Mouse (Mus musculus) mature B cell (primary cell): ENCODE measurements around the gene Pcbp1.

Source experiments
- in situ Hi-C: fragments of 300-500 bp; cut with MboI; formaldehyde crosslinking; loops from 2 replicates; pipeline ENCODE4 v1.14.3; 2019

Pcbp1 gene

DNA sequence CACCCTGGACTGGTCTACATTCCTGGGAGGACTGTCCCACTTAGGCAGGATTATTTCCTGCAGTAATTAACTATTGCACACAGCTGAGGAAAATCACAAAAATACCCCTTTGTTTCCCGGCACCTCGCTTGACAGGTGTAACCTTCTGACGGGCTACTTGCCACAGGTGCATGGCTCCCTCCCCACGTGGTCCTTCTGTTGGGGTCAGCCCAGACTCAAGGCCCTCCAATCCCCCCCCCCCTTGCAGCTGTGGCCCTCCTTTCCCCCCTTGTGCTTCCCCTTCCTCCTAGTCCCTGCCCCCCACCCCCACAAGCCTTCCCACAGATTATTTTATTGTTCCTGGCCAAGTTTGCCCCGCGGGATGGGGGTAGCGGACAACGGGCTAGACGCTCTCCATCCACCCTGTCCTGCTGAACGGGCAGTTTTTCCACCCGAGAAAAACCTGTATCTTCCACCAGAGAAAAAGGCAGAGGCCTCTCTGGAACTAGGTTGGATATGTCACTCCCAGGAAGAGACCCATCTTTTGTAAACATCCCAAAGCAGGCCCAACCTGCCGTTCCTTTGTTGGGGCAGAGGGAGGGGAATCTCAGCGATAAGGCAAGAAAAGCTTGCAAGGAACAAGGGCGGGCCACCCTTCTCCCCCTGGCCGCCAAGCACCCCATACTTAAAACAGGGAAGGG, 2.2 kb downstream of the Pcbp1 start:
- in situ Hi-C loops, result no loop called here

DNA sequence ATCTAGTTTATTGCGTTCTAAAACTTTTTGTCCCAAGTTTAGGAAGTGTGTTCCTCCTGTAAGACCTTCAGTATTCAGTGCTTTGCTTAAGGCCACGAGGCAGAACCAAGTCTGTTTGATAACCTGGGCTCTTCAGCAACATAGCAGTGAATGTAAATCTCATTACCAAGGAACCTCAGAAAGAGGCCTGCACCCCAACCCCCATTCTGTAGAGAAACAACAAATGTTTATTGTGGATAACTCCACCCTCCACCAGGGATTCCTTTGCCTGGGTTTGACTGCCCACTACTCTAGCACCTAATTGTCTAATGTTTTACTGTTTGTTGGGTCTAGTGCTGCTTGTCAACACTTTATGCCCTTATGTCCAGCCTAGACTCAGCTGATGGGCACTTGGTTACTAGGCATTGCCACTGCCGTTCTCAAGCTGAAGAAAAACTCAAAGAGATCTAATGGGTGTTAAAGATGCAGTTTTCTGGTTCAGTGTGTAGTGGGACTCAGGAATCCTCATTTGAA, 2.8 kb downstream of the Pcbp1 start:
- in situ Hi-C loops, result no loop called here

DNA sequence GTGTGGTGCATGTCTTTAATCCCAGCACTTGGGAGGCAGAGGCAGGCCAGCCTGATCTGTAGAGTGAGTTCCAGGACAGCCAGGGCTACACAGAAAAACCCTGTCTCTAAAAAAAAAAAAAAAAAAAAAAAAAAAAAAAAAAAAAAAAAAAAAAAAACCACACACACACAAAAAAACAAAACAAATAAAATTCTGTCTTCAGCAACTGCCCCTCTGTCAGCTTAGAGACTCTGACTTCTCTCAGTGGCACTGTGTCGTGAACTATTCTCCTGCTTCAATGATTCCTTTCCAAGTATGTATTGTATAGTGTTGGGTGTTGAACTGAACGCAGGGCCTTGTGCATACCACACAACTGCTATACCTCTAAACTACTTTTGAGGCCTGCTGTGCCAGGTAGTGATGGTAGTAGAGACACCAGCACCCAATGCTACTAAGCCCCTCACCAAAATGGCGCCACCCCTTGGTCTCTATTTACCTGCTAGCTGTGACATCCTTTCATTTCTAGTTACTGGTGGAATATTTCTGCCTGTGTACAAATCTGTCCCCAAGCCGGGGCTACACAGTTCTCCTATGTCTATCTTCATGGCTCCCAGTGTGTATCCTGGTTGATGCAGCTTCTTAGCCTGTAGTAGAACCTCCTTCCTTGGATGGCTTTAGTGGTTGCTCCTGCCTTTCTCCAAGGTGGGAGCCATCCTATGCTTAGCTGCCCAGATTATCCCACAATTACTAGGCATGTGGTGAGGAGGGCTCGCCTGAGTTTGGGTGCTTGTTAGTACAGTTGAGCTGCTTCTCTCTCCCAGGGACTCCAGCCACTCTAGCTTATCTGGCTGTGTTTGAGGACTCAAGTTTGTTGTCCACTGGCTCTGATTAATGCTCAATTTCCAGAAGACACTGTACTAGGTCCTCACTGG, 3.9 kb downstream of the Pcbp1 start:
- in situ Hi-C loops, result no loop called here

DNA sequence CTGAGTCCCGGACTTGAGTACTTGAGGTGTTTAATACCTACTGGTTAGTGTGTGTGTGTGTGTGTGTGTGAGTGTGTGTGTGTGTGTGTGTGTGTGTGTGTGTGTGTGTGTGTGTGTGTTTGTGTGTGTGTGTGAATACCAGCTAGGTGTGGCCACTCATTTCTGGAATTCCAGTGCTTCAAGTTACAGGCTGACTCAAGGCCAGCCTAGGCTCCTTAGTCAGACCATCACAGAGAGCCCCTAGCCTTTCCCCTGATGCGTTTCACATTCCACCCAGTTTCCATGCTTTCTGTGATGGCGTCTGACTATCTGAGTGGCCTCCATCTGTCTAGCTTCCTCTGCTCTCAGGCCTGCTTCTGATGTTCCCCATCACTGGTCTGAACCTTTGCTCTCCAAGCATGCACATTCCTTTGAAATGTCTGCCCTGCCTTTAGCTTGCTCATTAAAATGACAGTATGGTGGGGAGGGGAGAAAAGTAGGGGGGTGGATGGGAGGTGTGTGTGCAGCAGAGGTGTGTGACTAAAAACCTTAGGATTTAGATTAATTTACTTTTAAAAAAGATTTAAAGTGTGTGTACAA, 6.3 kb downstream of the Pcbp1 start:
- in situ Hi-C loops, result no loop called here

DNA sequence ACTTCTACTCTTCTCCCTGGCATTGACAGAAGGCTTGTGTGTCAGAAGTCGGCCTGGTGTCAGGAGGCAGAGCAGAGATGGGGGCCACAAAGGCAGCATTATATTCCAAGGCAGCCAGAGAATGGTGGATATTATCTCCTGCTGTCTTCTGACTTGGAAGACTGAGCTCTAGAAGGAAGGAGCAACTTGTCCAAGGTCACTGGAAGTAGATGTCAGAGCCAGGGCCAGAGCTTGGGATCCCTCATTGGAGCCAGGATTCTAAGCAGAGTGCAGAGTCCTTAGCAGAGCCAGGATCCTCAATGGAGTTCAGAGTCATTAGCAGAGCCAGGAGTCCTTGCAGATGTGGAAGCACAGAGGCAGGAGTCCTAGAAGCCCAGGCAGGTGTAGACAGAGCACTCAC, 10.1 kb downstream of the Pcbp1 start:
- in situ Hi-C loops, result no loop called here

DNA sequence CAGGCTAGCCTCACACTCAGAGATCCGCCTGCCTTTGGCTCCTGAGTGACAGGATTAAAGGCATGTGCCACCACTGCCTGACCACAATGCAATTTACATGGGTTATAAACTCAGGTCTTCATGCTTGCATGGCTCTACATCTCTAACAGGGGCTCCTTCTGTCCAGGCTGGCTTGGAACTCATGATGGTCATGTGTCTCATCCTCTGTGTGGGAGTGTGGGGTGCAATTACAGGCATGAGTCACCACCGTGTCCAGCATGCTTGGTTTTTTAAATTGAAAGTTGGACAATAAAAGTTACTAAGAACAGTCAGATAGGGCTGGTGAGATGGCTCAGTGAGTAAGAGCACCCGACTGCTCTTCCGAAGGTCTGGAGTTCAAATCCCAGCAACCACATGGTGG, 12.8 kb downstream of the Pcbp1 start:
- in situ Hi-C loops, result no loop called here

DNA sequence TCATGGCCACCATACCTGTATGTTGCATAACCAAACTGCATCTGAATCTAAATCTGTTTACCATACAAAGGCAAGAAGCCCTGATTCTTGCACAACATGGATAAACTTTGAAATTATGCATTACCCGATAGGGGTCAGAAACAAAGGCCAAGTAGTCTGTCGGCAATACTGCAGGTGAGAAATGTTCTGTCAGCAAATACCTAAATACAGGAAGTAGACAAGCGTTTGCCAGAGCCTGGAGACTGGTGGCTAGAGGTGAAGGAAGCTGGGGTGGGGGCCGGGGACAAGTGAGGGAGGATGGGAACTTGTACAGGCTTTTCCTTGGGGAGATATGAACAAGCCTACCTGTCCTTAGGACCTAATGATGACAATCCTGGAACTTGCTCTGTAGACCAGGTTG, 15.1 kb downstream of the Pcbp1 start:
- in situ Hi-C loops, result no loop called here

DNA sequence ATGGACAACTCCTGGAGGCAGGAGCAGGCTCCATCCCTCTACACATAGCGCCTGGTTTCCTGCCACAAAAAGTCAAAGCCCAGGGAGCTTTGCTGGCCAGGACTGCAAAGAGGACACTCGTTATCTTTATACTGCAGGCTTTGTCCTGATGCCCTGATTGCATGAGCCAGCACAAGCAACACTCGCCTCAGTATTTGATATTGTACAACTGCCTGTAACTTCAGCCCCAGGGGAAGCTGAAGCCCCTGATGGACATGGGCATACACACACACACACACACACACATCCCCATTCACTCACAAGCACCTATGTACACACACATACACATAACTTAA, 16.3 kb downstream of the Pcbp1 start:
- in situ Hi-C loops, result no loop called here

DNA sequence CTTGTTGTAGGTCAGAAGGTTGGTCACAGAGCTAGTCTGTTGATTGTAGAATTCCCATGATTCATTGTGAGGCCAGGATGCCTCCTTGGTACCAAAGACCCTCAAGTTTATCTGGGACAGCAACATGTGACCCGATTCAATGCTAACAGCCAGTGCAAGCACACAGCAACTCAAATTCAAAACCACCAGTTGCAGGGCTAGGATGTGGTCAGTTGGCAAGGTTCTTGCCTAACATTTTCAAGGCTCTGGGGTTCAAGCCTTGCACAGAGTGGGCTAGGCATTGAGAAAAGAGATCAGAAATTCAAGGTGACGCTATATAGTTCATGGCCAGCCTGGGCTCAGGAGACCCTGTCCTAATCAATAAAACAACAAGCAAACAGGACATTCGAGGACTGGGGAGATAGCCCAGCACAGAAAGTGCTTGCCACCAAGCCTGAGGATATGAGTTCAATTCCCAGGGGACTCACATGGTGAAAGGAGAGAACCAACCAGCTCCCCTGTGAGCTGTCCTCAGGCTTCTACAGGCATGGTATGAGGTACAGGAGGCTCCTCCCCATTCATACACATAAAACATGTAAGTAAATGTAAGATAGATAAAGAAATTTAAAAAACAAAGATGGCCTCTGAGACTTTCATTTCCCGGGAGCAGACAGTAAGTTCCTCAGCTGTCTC, 16.8 kb downstream of the Pcbp1 start:
- in situ Hi-C loops, result no loop called here

DNA sequence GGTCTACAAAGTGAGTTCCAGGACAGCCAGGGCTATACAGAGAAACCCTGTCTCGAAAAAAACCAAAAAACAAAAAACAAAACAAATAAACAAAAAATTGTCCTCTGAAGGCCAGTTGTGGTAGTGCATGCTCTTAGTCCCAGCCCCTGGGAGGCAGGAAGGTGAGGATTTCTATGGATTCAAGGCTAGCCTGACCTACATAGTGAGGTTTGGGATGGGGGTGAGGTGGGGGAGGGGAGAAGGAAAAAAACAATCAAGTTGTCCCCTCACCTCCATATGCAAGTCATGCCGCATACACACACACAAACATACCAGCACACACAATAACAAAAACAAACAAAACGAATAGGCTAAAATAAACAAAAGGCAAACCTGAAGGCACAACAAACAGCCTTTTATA, 17.4 kb downstream of the Pcbp1 start:
- in situ Hi-C loops, result no loop called here

DNA sequence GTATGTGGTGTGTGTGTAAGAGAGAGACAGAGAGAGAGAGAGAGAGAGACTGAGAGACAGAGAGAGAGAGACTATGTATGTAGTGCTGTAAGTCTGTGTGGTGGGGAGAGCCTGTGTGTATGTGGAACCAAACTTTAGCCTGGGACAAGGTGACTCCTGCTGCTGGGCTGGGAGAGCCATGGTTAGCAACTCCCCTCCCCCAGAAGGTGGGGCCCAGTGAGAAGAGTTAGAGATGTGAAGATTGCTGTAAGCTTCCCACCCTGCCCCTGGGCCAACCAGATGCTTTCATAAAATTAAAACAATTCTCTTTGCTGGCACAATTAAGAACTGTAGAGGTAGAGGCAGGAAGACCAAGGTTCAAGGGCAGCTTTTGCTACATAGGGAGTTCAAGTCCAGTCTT, 19.0 kb downstream of the Pcbp1 start:
- in situ Hi-C loops, result no loop called here

DNA sequence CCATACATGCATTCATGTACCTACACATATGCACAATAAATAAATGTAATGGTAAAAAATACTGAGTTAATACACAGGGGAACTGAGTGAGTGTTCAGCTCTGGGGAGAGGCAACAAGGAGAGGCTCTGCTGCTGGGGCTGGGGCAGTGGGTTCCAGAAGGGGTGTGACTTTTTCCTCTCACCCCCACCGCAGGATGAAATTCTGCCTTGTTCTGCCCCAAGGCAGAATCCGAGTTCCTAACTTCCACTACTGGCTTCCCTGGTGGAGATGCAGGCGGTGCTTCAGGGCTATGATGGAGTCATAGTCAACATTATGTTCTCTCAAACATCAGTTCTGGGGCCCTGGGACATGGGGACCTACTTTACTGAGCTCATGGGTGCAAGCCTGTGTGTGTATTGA, 19.8 kb downstream of the Pcbp1 start:
- in situ Hi-C loops, result no loop called here

DNA sequence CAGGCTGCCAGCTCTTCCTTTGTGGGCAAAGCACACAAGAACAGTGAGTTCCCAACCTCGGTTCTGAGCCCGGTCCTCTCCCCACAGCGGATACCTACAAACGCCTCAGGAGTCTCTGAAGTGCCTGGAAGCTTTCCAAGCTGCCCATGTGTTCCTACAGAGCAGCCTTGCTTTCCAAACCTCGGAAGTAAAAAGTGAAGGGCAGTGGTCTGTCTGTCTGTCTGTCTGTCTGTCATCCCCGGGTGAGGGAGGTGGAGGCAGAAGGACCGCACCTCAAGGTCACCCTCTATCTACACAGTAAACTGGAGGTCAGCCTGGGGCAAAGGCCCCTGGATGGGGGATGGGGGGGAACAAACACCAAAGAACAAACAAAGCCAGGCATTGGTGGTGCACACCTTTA, 20.4 kb downstream of the Pcbp1 start:
- in situ Hi-C loops, result no loop called here

DNA sequence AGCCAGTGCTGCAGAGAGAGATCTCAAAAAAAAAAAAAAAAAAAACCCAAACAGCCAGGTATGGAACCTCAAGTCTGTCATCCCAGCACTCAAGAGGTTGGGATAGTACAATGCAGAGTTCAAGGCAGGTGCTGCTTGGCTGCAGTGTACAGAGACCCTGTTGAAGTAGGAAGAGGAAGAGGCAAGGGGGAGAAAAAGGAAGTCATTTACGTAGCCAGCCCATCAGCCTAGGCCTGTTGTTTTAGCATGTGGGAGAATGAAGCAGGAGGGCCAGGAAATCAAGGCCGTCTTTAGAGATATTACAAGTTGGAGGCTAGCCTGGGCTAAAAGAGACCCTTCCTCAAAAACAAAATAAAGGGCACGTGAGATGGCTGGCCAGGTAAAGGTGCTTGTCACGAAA, 22.6 kb downstream of the Pcbp1 start:
- in situ Hi-C loops, result no loop called here

DNA sequence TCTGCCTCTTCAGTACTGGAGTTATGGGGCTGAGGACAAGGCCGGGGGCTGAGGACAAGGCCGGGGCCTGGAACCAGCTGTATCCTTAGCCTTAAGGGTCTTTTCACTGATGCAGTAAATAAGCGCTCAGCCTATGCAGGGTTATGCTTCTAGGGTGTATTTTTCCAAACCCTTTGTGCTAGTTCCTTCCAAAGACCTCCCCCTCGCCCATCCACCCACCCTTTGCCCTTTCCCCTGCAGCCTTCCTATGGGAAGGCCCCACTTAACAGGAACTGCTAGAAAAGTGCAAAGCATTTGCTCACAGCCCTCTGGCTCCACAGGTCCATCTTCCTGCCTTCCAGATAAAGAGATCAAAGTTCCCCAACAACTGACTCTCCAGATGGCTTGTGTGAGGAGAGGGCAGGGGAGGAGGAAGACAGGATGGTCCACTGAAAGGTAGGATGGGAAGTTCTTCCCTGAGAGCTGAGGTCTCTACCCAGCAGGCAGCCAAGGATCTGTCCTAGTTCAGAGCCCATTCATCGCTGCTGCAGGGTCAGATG, 26.5 kb downstream of the Pcbp1 start:
- in situ Hi-C loops, result no loop called here

DNA sequence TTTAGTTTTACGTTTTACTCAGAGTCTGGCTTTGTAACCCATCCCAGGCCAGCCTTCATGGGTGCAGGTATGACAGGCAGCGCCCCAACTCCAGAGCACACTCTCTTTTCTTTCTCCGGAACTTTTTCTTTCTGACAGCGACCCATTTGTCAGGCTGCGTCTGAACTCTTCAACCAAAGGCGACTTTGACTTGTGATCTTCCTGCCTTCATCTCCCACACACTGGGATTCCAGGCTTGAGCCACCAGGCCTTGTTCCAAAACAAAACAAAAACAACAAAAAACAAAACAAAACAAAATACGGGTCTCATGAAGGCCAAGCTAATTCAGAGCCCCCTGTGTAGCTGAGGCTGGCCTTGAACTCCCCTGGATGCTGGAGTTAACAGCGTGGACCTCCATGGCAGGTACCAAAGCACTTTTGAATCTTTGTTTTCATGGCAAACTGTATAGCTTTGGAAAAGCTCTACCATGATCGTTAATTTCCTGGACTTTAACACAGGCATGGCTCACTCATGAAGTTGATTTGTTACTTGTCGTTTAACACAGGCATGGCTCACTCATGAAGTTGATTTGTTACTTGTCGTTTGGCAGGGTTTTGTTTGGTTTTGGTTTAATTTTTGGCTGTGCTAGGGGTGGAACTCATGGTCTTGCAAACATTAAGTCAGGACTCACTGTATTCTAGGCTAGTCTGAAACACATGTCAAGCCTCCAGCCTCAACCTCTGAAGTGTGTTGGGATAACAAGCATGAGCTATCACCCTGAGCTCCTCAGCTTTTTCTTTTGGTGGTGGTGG, 28.0 kb downstream of the Pcbp1 start:
- in situ Hi-C loops, result no loop called here

DNA sequence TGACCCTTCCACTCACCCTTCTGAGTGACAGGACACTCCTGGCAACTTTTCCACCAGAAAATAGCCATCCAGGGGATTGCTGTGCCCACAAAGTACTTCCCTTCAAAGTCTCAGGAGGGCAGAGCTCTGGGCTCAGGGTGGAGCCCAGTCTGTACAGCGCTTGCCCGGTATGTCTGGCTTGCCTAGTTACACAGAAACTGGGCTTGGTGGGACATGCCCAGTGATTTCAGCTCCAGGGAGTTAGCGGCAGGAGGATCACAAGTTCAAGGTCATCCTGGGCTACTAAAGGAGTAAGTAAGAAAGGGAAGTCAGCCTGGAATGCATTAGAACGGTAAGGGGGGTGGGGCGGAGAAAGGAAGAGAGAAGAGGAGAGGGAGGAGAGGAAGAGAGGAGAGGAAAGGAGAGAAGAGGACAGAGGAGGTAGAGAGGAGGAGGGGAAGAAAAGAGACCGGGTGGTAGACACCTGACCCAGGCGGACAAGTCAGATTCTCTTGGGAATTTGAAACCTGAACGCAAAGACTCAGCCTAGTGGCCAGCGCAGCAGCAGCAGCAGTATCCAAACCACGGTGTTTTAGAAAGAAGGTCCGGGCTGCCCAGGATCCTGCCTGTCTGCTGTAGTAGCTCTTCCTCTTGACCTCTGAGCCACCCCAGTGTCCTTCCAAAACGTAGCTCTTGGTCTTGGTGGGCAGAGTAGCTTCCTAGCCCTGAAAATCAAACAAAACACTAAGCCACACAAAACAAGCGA, 28.9 kb downstream of the Pcbp1 start:
- in situ Hi-C loops, result no loop called here

DNA sequence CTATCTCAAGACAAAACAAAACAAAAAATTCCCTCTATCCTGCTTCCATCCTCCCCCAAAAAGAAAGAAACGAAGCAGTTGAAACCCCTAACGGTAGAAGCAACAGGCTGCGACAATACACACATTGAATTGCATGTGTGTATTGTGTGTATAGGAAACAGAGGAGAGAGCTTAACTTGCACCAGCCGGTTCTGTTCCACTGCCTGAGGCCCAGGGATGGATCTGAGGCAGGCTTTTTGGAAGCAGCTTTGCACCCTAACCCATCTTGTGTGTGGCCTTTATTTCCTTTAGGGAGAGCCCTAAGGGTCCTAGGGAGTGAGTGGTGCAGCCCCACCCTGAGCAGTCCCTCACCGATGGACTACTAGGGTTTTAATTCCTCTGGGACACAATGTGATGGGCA, 29.5 kb downstream of the Pcbp1 start:
- in situ Hi-C loops, result no loop called here

DNA sequence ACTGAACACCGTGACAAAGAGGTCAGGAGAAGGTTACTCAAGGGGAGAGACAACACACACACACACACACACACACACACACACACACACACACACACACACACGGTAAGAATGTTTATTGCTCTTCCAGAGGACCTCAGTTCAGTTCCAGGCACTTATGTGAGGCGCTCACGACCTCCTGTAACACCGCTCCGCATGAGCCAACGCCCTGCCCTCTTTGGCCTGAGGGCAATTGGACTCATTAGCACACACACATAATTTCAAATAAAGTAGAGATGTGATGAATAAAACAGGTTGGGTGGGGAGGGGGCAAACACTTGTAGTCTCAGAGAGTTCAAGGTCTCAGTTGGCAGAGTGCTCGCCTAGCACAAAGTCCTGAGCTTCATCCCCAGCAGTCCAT, 30.0 kb downstream of the Pcbp1 start:
- in situ Hi-C loops, result no loop called here

DNA sequence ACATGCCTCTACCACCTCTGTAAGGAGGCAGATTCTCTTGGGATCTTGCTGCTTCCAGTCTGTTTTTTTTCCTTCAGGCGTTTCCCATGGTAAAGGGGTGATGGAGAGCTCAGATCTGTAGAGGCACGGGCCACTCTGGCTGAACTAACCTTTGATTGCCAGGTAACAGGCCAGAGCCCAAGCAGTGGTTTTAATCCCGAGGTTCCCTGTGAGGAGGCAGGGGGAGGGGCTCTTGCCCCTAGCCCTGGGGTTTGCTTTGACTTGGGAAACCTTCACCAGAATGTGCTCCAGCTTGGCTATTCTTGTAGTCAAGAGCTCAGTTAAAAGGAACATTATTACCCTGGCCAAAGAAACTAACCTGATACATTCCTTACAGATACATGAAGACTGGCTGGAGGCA, 30.5 kb downstream of the Pcbp1 start:
- in situ Hi-C loops, result no loop called here

DNA sequence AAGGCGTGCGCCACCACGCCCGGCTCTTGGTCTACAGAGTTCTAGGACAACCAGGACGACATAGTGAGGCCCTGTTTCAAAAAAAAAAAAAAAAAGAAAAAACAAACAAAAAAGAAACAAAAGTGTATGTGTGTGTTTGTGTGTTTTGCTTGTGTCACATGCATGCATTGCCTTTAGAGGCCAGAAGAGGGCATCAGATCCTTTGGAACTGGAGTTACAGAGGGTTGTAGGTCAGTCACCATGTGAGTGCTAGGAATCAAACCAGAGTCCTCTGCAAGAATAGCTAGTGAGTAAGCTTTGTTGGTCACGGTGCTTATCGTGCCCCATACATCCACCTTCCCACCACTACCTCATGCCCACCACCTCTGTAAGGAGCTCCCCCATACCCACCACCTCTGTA, 31.4 kb downstream of the Pcbp1 start:
- in situ Hi-C loops, result no loop called here
